In the genomic region with DNA sequence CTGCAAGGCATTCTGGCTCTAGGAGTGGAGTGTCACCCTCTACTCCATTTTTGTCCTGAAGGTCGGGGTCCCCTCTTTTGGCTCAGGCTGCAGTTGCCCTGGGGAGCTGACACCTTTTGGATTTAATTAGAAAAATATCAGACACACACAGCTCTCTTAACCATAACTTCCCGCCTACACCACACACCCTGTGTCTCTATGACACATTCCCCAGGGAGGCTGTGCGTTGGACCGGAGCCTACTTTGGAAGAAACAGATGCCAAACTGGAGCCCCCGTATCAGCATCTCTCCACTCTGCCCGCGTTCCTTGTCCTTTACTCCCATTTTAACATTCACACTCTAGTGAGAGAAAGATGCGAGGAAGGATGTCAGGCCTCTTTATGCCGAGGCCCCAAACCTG, we compare ENCODE assay signal across 11 mouse cellular contexts. TPM values are rescaled to one million over a fixed set of nuclear protein-coding genes. Genes with fewer than 3 reads are reported as not detected.
DNase-seq lines count a peak whose midpoint lies in the region; ATAC-seq lines count a peak whose summit lies in the region.
"Had no signal": no experiment of that assay in that cellular context is flagged by ENCODE, and none has a peak within 500 bp of the region (broad histone marks: within the 10 kb centered on the region; RNA-seq: fewer than 3 reads in every experiment).

No protein-coding gene starts in this region.

- peaks cover 34% of the 10 kb centered on the region for H3K27me3 ChIP-seq in embryonic facial prominence, embryonic 13.5 days
- peaks cover 47% of the 10 kb centered on the region for H3K27me3 ChIP-seq in embryonic facial prominence, embryonic 10.5 days (replicated peaks; ENCODE audit: low read depth, poor library complexity, severe bottlenecking)
- H3K27me3 ChIP-seq in neural tube, embryonic 13.5 days: peaks cover 12% of the 10 kb centered on the region; the same call in 1 of the 2 replicates
- no peaks in the 10 kb centered on the region for H3K27me3 ChIP-seq in midbrain, embryonic 16.5 days (ENCODE audit: control insufficient read depth, insufficient read depth, low read depth, low read length)
- H3K27me3 ChIP-seq in heart, embryonic 12.5 days (replicated peaks): peaks cover 37% of the 10 kb centered on the region

- peaks cover 14% of the 10 kb centered on the region for H3K36me3 ChIP-seq in embryonic facial prominence, embryonic 13.5 days
- peaks cover 14% of the 10 kb centered on the region for H3K36me3 ChIP-seq in embryonic facial prominence, embryonic 10.5 days (replicated peaks)
- H3K36me3 ChIP-seq in neural tube, embryonic 13.5 days: peaks cover 12% of the 10 kb centered on the region
- peaks cover under 1% of the 10 kb centered on the region for H3K36me3 ChIP-seq in midbrain, embryonic 16.5 days (ENCODE audit: control insufficient read depth, insufficient read depth, low read length)
- peaks cover 14% of the 10 kb centered on the region for H3K36me3 ChIP-seq in heart, embryonic 12.5 days

- H3K9ac ChIP-seq in embryonic facial prominence, embryonic 13.5 days: 0 out of 2 replicates have a peak overlapping the region, but pooled peaks have one; percentile 40
- H3K9ac ChIP-seq in neural tube, embryonic 13.5 days: peak overlapping the region; percentile 31; the same call in 1 of the 2 replicates
- H3K9ac ChIP-seq in midbrain, embryonic 16.5 days (ENCODE audit: low read depth, low read length): peak overlapping the region; percentile 2; the same call in 1 of the 2 replicates
- H3K9ac ChIP-seq in heart, embryonic 12.5 days: no peak overlapping the region
- H3K9ac ChIP-seq: liver, embryonic 15.5 days had no signal

- WGBS in embryonic facial prominence, embryonic 13.5 days: 65% methylated on average over 9 of the region's 9 CpGs
- WGBS in embryonic facial prominence, embryonic 10.5 days: 79% methylated on average over 9 of the region's 9 CpGs
- WGBS in neural tube, embryonic 13.5 days: 56% methylated on average over 9 of the region's 9 CpGs
- WGBS in midbrain, embryonic 16.5 days: 72% methylated on average over 9 of the region's 9 CpGs
- WGBS in heart, embryonic 12.5 days: 66% methylated on average over 9 of the region's 9 CpGs

- H3K4me2 ChIP-seq in embryonic facial prominence, embryonic 13.5 days: no peak overlapping the region
- peak overlapping the region; percentile 94 for H3K4me2 ChIP-seq in neural tube, embryonic 13.5 days
- peak overlapping the region; percentile 70 for H3K4me2 ChIP-seq in midbrain, embryonic 16.5 days (ENCODE audit: low read length)
- no peak overlapping the region for H3K4me2 ChIP-seq in heart, embryonic 12.5 days
- H3K4me2 ChIP-seq: liver, embryonic 15.5 days had no signal

- H3K4me1 ChIP-seq in embryonic facial prominence, embryonic 13.5 days: peaks cover 38% of the 10 kb centered on the region
- H3K4me1 ChIP-seq in embryonic facial prominence, embryonic 10.5 days: peaks cover 47% of the 10 kb centered on the region
- H3K4me1 ChIP-seq in neural tube, embryonic 13.5 days (replicated peaks): peaks cover 31% of the 10 kb centered on the region
- peaks cover 18% of the 10 kb centered on the region; the same call in 1 of the 2 replicates for H3K4me1 ChIP-seq in midbrain, embryonic 16.5 days (ENCODE audit: control insufficient read depth, insufficient read depth, low read length)
- peaks cover 18% of the 10 kb centered on the region for H3K4me1 ChIP-seq in heart, embryonic 12.5 days (replicated peaks)

- H3K4me3 ChIP-seq in embryonic facial prominence, embryonic 13.5 days: no peak overlapping the region
- no peak overlapping the region; the same call in 1 of the 2 replicates for H3K4me3 ChIP-seq in embryonic facial prominence, embryonic 10.5 days
- H3K4me3 ChIP-seq in neural tube, embryonic 13.5 days: no peak overlapping the region
- no peak overlapping the region for H3K4me3 ChIP-seq in midbrain, embryonic 16.5 days (ENCODE audit: low read depth, low read length)
- no peak overlapping the region for H3K4me3 ChIP-seq in heart, embryonic 12.5 days
- H3K4me3 ChIP-seq: liver, embryonic 15.5 days had no signal

- H3K27ac ChIP-seq in embryonic facial prominence, embryonic 13.5 days: no peak overlapping the region
- H3K27ac ChIP-seq in embryonic facial prominence, embryonic 10.5 days (replicated peaks): no peak overlapping the region
- no peak overlapping the region for H3K27ac ChIP-seq in neural tube, embryonic 13.5 days (replicated peaks)
- no peak overlapping the region for H3K27ac ChIP-seq in midbrain, embryonic 16.5 days (ENCODE audit: low read length)
- H3K27ac ChIP-seq in heart, embryonic 12.5 days (ENCODE audit: poor library complexity, severe bottlenecking): no peak overlapping the region
- H3K27ac ChIP-seq: liver, embryonic 15.5 days had no signal

- no peak for DNase-seq in embryonic facial prominence, embryonic 10.5 days (ENCODE audit: low spot score)
- DNase-seq in neural tube, embryonic 10.5 days (ENCODE audit: extremely low spot score, low spot score): no peak
- no peak for DNase-seq in embryo, embryonic 11 days
- DNase-seq in urinary bladder, adult 18-20 months (ENCODE audit: low spot score in 2 of 2): no peak
- DNase-seq: B cell, adult 2 months; kidney, adult 11 months had no signal

- ATAC-seq in embryonic facial prominence, embryonic 13.5 days (ENCODE audit: insufficient number of reproducible peaks, insufficient read depth, low FRiP score, low TSS enrichment, low read depth): no peak
- no peak for ATAC-seq in neural tube, embryonic 13.5 days (ENCODE audit: low read depth)
- no peak for ATAC-seq in midbrain, embryonic 16.5 days
- ATAC-seq in heart, embryonic 12.5 days (ENCODE audit: insufficient number of reproducible peaks, low FRiP score): no peak

- no peaks in the 10 kb centered on the region for H3K9me3 ChIP-seq in embryonic facial prominence, embryonic 13.5 days
- no peaks in the 10 kb centered on the region for H3K9me3 ChIP-seq in embryonic facial prominence, embryonic 10.5 days
- H3K9me3 ChIP-seq in neural tube, embryonic 13.5 days: no peaks in the 10 kb centered on the region
- H3K9me3 ChIP-seq in midbrain, embryonic 16.5 days (replicated peaks; ENCODE audit: control insufficient read depth, low read length, poor library complexity, severe bottlenecking): no peaks in the 10 kb centered on the region
- H3K9me3 ChIP-seq in heart, embryonic 12.5 days (replicated peaks): no peaks in the 10 kb centered on the region
- H3K9me3 ChIP-seq: liver, embryonic 15.5 days had no signal

RNA-seq across cellular contexts. Expression of a gene that starts 1.9 kb away (rescaled TPM):
- polyA plus RNA-seq in embryonic facial prominence, embryonic 13.5 days (2015; fragmentation: Nextera tagmentation; extraction: Ambion mirVana): 3.9 and 4.7 TPM in 2 replicates
- 1.4 and 1.8 TPM in 2 replicates for polyA plus RNA-seq in embryonic facial prominence, embryonic 10.5 days (2016; fragmentation: Nextera tagmentation; extraction: Ambion mirVana)
- 5.6 and 6.7 TPM in 2 replicates for polyA plus RNA-seq in neural tube, embryonic 13.5 days (2015; fragmentation: Nextera tagmentation; extraction: Ambion mirVana)
- 9.6 and 10.6 TPM in 2 replicates for polyA plus RNA-seq in midbrain, embryonic 16.5 days (2015; fragmentation: Nextera tagmentation; extraction: Ambion mirVana)
- polyA plus RNA-seq in heart, embryonic 12.5 days (2016; fragmentation: Nextera tagmentation; extraction: Ambion mirVana): 0.51 and 1.0 TPM in 2 replicates

RNA-seq across cellular contexts. Expression of a gene that starts 24.9 kb away (rescaled TPM):
- 6.3 and 6.8 TPM in 2 replicates for polyA plus RNA-seq in embryonic facial prominence, embryonic 13.5 days (2015; fragmentation: Nextera tagmentation; extraction: Ambion mirVana)
- polyA plus RNA-seq in embryonic facial prominence, embryonic 10.5 days (2016; fragmentation: Nextera tagmentation; extraction: Ambion mirVana): 5.0 and 5.4 TPM in 2 replicates
- 4.3 and 4.6 TPM in 2 replicates for polyA plus RNA-seq in neural tube, embryonic 13.5 days (2015; fragmentation: Nextera tagmentation; extraction: Ambion mirVana)
- 4.5 and 4.7 TPM in 2 replicates for polyA plus RNA-seq in midbrain, embryonic 16.5 days (2015; fragmentation: Nextera tagmentation; extraction: Ambion mirVana)
- 3.0 and 3.3 TPM in 2 replicates for polyA plus RNA-seq in heart, embryonic 12.5 days (2016; fragmentation: Nextera tagmentation; extraction: Ambion mirVana)

RNA-seq across cellular contexts. Expression of a gene that starts 33.8 kb away (rescaled TPM):
- 39.0 and 40.3 TPM in 2 replicates for polyA plus RNA-seq in embryonic facial prominence, embryonic 13.5 days (2015; fragmentation: Nextera tagmentation; extraction: Ambion mirVana)
- 47.5 and 48.3 TPM in 2 replicates for polyA plus RNA-seq in embryonic facial prominence, embryonic 10.5 days (2016; fragmentation: Nextera tagmentation; extraction: Ambion mirVana)
- 55.1 and 57.7 TPM in 2 replicates for polyA plus RNA-seq in neural tube, embryonic 13.5 days (2015; fragmentation: Nextera tagmentation; extraction: Ambion mirVana)
- polyA plus RNA-seq in midbrain, embryonic 16.5 days (2015; fragmentation: Nextera tagmentation; extraction: Ambion mirVana): 47.0 and 51.7 TPM in 2 replicates
- polyA plus RNA-seq in heart, embryonic 12.5 days (2016; fragmentation: Nextera tagmentation; extraction: Ambion mirVana): 31.8 and 33.3 TPM in 2 replicates

RNA-seq across cellular contexts. Expression of a gene that starts 43.2 kb away (rescaled TPM):
- polyA plus RNA-seq in embryonic facial prominence, embryonic 13.5 days (2015; fragmentation: Nextera tagmentation; extraction: Ambion mirVana): 31.5 and 33.0 TPM in 2 replicates
- polyA plus RNA-seq in embryonic facial prominence, embryonic 10.5 days (2016; fragmentation: Nextera tagmentation; extraction: Ambion mirVana): 23.4 and 23.5 TPM in 2 replicates
- 31.5 and 33.2 TPM in 2 replicates for polyA plus RNA-seq in neural tube, embryonic 13.5 days (2015; fragmentation: Nextera tagmentation; extraction: Ambion mirVana)
- polyA plus RNA-seq in midbrain, embryonic 16.5 days (2015; fragmentation: Nextera tagmentation; extraction: Ambion mirVana): 29.2 and 33.2 TPM in 2 replicates
- 20.3 and 21.4 TPM in 2 replicates for polyA plus RNA-seq in heart, embryonic 12.5 days (2016; fragmentation: Nextera tagmentation; extraction: Ambion mirVana)

Comparison
In these comparisons a context has a peak if more than half of its experiments do, and no peak if none do; other contexts are left out.
1. H3K4me2 ChIP-seq: peak in neural tube, embryonic 13.5 days (single experiment) and midbrain, embryonic 16.5 days (single experiment); none in embryonic facial prominence, embryonic 13.5 days (single experiment) and heart, embryonic 12.5 days (single experiment).